Mouse (Mus musculus) megakaryocyte progenitor cell, adult 5-6 weeks (primary cell): Measurements from ENCODE around the gene 4930467E23Rik. TPM values are rescaled to one million over a fixed set of nuclear protein-coding genes. Genes with fewer than 3 reads are reported as not detected.
"Not testable (repeated sequence)": the region's sequence is repeated elsewhere in the genome, so short reads cannot be mapped to it uniquely, and the experiment has no call there.

Experiments used
- ATAC-seq: replicated peaks from 2 replicates; pipeline ENCODE4 v1.8.0; 2016; ENCODE audit warnings: mild to moderate bottlenecking, moderate TSS enrichment, inconsistent platforms; ENCODE audit not compliant: poor library complexity
- total RNA-seq, 2 experiments: library from RNA; stranded (forward) in 1 of 2; stranded (reverse) in 1 of 2; fragments of 157-497, 149-512 nt in 1 of 2; fragments of 200-1000 nt in 1 of 2; gene quantifications; 2 replicates each; pipeline versions ENCODE4 v1.2.3 to v1.2.4; 2015 to 2017

Gene 4930467E23Rik
- total RNA-seq, 2 experiments from 2014 or later = not detected

- ATAC-seq = not testable (repeated sequence)
Observed at GRCm38 (mm10) chr8:19780212-19780611, 50.8 kb downstream of the 4930467E23Rik start.

DNA sequence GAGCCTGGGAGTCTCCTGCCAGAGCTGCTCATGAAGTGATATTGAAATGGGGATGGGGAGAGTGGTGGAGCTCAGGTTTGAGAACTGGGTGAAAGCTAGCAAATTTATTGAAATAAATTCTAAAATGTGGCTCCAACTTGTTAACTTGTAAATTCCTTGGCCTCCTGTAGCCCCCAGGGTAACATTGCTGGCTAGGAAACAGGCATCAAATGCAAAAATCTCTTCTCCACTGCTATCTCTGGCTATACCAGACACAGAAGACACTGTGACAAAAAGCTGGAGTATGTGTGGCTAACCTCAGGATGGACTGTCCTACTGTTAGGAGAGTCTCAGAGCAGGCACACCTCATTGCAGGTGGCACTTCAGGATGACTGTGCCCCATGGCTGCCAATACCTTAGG lies 51.3 kb downstream of the 4930467E23Rik start:
- not testable (repeated sequence) for ATAC-seq

DNA sequence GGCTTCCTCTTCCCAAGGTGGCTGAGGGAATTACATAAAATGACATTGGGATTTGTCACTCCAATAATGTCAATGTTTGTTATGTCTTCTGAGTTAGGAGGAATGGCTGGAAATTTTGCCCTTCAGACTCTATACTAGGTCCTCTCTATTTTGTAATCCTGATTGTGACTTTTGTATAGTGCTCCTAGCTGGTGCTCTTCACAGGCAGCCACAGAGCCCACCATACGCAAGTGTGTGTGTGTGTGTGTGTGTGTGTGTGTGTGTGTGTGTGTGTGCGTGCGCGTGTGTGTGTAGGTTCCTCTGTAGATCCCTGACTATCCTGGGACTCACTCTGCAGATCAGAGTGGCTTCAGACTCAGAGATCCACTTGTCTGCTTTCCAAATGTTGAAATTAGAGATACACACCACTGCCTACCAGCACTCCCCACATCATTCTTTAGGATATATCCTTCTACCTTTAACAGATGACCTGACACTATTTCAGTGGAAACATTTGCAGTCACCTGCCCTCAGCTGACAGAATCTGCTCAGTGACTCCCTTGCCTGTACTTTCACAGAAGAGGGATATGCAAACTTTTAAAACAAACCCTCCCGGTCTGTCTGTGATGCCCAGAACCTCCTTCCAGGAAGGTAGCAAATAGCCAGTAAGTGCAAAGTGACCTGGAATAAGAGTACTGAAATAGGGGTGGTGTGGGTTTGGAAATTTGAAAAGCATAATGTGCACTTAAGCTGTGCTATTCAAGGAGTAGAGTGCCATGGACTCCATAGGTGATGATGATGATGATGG lies 52.1 kb downstream of the 4930467E23Rik start:
- ATAC-seq = not testable (repeated sequence)

DNA sequence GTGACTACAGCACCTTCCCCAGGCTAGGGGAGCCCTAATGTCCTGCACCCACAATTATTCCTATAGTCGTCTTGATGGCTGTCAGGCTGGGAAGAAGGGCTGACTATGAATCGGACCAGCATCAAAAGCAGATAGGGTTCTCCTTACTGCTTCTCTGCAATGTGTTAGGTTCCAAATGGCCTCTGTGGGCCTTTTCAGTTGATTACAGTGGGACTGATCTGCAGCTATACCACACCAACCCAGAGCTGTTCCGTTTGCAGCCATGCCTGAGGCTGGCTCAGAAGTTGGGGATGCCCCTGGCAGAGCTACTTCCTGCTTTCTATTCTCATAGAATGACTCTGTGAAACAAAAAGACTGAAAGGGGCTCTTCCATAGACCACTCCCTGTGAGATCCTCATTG lies 53.4 kb downstream of the 4930467E23Rik start:
- not testable (repeated sequence) for ATAC-seq

DNA sequence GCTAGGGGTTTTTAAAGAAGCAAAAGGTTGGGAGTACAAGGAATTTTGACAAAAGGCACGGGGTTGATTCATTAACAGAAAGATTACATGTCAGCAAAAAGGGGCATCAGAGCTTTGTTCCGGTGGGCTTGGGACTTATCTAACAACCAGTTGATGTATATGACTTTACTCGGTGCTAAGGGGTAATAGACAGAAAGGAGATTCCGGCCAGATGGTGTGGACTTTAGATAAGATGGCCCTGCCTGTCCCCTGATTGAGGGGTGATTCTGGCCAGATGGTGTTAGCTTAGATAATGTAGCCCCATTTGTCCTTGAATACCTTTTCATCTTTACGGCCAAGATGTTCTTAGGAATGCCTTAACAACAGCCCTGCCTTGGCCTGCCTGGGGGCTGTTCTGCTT lies 54.5 kb downstream of the 4930467E23Rik start:
- not testable (repeated sequence) for ATAC-seq

GRCm38 (mm10) chr8:19784554-19785364 lies 55.4 kb downstream of the 4930467E23Rik start:
- peak; percentile 100 for ATAC-seq

DNA sequence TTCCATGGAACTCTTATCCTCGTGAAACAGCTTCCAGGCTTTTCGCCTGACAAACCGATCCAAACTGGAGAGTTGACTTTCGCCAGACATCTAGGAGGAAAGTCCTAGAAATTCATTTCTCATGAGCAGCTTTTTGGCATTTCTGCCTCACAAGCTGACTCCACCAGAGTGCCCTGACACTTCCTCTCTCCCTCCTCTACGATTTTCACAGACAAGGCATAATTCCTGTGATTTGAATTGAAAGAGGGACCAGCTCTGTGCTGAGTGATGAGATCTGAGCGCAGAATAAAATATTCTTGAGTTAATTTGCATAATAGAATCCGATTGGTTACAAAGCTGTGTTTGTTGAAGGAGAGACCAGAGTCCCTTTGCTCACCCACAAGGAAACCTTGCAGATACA lies 63.3 kb downstream of the 4930467E23Rik start:
- not testable (repeated sequence) for ATAC-seq

Other genes with a start within 250 kb of the 4930467E23Rik start
- gene Defb7, start 234.5 kb upstream of the 4930467E23Rik start, total RNA-seq (2015) = not detected in 2 replicates
- gene Defb7, start 234.5 kb upstream of the 4930467E23Rik start, total RNA-seq (2017) = not detected in 2 replicates
- gene Gm31371, start 173.8 kb downstream of the 4930467E23Rik start, total RNA-seq (2015) = not detected in 2 replicates
- gene Gm31371, start 173.8 kb downstream of the 4930467E23Rik start, total RNA-seq (2017) = not detected in 2 replicates